Mouse (Mus musculus): ENCODE measurements around the gene Irf3.

DNA sequence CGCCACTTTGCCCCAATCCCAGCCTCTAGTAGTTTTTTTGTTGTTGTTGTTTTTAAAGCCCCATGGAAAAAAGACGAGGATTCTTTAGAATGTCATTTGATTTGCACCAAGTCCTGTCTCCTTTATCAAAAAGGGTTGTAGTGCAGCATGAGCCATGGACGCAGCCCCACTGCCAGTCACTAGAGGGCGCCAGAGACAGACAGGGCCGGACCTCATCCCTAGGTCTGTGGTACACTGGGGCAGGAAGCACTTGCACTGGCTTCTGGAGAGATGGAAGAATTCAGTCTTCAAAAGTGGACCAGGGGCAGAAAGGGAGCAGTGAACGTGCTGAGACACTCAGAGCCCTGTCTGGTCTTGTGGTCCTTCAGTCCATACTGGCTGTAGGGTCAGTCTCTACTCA, 14.4 kb upstream of the Irf3 start:
- peak; percentile 99 for TF ChIP-seq CTCF (IDR thresholded peaks at IDR 0.05; ENCODE audit: low read depth)
- TF ChIP-seq EP300 (IDR thresholded peaks at IDR 0.05; ENCODE audit: low read depth) = no peak

Data from liver, embryonic 14.5 days (tissue).